Mouse (Mus musculus): ENCODE data around the gene Cap2.
A peak's percentile ranks its signal among the peaks of the same experiment; 100 is the strongest.

The Cap2 gene

GRCm38 (mm10) chr13:46632796-46633195, 131.1 kb downstream of the Cap2 start:
- no peak for DNase-seq (ENCODE audit: low read depth)

GRCm38 (mm10) chr13:46633320-46634132, 131.9 kb downstream of the Cap2 start:
- no peak for DNase-seq (ENCODE audit: low read depth)

GRCm38 (mm10) chr13:46634133-46634488, 132.5 kb downstream of the Cap2 start:
- DNase-seq (ENCODE audit: low read depth): no peak

- DNase-seq (ENCODE audit: low read depth): no peak
These were observed 139.2 kb downstream of the Cap2 start for GRCm38 (mm10) chr13:46640608-46641468.

GRCm38 (mm10) chr13:46642318-46642717, 140.7 kb downstream of the Cap2 start:
- DNase-seq (ENCODE audit: low read depth): peak; percentile 34

GRCm38 (mm10) chr13:46644175-46644574, 142.5 kb downstream of the Cap2 start:
- DNase-seq (ENCODE audit: low read depth): no peak

GRCm38 (mm10) chr13:46645476-46645875, 143.8 kb downstream of the Cap2 start:
- DNase-seq (ENCODE audit: low read depth): no peak

GRCm38 (mm10) chr13:46651853-46652252, 150.2 kb downstream of the Cap2 start:
- peak; percentile 75 for DNase-seq (ENCODE audit: low read depth)

GRCm38 (mm10) chr13:46652671-46653070, 151.0 kb downstream of the Cap2 start:
- DNase-seq (ENCODE audit: low read depth): no peak

- DNase-seq (ENCODE audit: low read depth): no peak
These were observed 152.0 kb downstream of the Cap2 start for GRCm38 (mm10) chr13:46653671-46654070.

- no peak for DNase-seq (ENCODE audit: low read depth)
These were observed 152.9 kb downstream of the Cap2 start for GRCm38 (mm10) chr13:46654566-46654965.

GRCm38 (mm10) chr13:46659211-46659610, 157.6 kb downstream of the Cap2 start:
- DNase-seq (ENCODE audit: low read depth): no peak

- peak; percentile 77 for DNase-seq (ENCODE audit: low read depth)
These were observed 161.9 kb downstream of the Cap2 start for GRCm38 (mm10) chr13:46663461-46663964.

- peak; percentile 91 for DNase-seq (ENCODE audit: low read depth)
These were observed 167.5 kb downstream of the Cap2 start, which contains the start of gene Fam8a1 for GRCm38 (mm10) chr13:46669048-46669619. Gene Fam8a1, plus strand, starts transcription at chr13:46669522.

GRCm38 (mm10) chr13:46669620-46670271, 168.1 kb downstream of the Cap2 start:
- no peak for DNase-seq (ENCODE audit: low read depth)

GRCm38 (mm10) chr13:46670514-46670913, 168.9 kb downstream of the Cap2 start:
- no peak for DNase-seq (ENCODE audit: low read depth)

- peak; percentile 62 for DNase-seq (ENCODE audit: low read depth)
These were observed 173.0 kb downstream of the Cap2 start for GRCm38 (mm10) chr13:46674601-46675000.

- DNase-seq (ENCODE audit: low read depth): no peak
These were observed 176.1 kb downstream of the Cap2 start for GRCm38 (mm10) chr13:46677721-46678120.

GRCm38 (mm10) chr13:46682921-46683320, 181.3 kb downstream of the Cap2 start:
- no peak for DNase-seq (ENCODE audit: low read depth)

GRCm38 (mm10) chr13:46683370-46683769, 181.7 kb downstream of the Cap2 start:
- DNase-seq (ENCODE audit: low read depth): no peak

- peak; percentile 64 for DNase-seq (ENCODE audit: low read depth)
These were observed 189.1 kb downstream of the Cap2 start for GRCm38 (mm10) chr13:46690559-46691241.
